Mouse (Mus musculus): ENCODE measurements around the gene Olfr49. TPM values are rescaled to one million over a fixed set of nuclear protein-coding genes. Genes with fewer than 3 reads are reported as not detected.

The Olfr49 gene
- polyA plus RNA-seq, 1 experiment = not detected

GRCm38 (mm10) chr14:54311763-54312162 is 27.0 kb upstream of the Olfr49 start:
- Histone ChIP-seq H3K27me3 (ENCODE audit: control insufficient read depth) (no peaks in the 10 kb centered on the region), H3K4me3 (replicated peaks) (no peak overlapping the region), H3K36me3 (ENCODE audit: control insufficient read depth) (no peaks in the 10 kb centered on the region), H3K9me3 (ENCODE audit: control insufficient read depth, low read length) (no peaks in the 10 kb centered on the region), H3K4me1 (ENCODE audit: control insufficient read depth) (no peaks in the 10 kb centered on the region)
- TF ChIP-seq TAL1 (IDR thresholded peaks at IDR 0.05; ENCODE audit: low read length) (no peak), GATA1 (IDR thresholded peaks at IDR 0.05; ENCODE audit: low read length) (no peak)

GRCm38 (mm10) chr14:54300676-54301075 is 15.9 kb upstream of the Olfr49 start:
- no peaks in the 10 kb centered on the region for H3K9me3 ChIP-seq (ENCODE audit: control insufficient read depth, low read length)
- H3K4me3 ChIP-seq (replicated peaks) = no peak overlapping the region
- TF ChIP-seq GATA1 (IDR thresholded peaks at IDR 0.05; ENCODE audit: low read length) = no peak
- no peak for TF ChIP-seq TAL1 (IDR thresholded peaks at IDR 0.05; ENCODE audit: low read length)
- H3K36me3 ChIP-seq (ENCODE audit: control insufficient read depth) = no peaks in the 10 kb centered on the region
- no peaks in the 10 kb centered on the region for H3K27me3 ChIP-seq (ENCODE audit: control insufficient read depth)
- no peaks in the 10 kb centered on the region for H3K4me1 ChIP-seq (ENCODE audit: control insufficient read depth)

- Histone ChIP-seq H3K4me3 (replicated peaks) (no peak overlapping the region), H3K27me3 (ENCODE audit: control insufficient read depth) (no peaks in the 10 kb centered on the region), H3K4me1 (ENCODE audit: control insufficient read depth) (no peaks in the 10 kb centered on the region), H3K36me3 (ENCODE audit: control insufficient read depth) (no peaks in the 10 kb centered on the region), H3K9me3 (ENCODE audit: control insufficient read depth, low read length) (no peaks in the 10 kb centered on the region)
- TF ChIP-seq TAL1 (IDR thresholded peaks at IDR 0.05; ENCODE audit: low read length) (no peak), GATA1 (IDR thresholded peaks at IDR 0.05; ENCODE audit: low read length) (no peak)
These were observed 15.4 kb upstream of the Olfr49 start for GRCm38 (mm10) chr14:54300136-54300535.

GRCm38 (mm10) chr14:54276446-54276845 is 8.3 kb downstream of the Olfr49 start:
- H3K9me3 ChIP-seq (ENCODE audit: control insufficient read depth, low read length) = no peaks in the 10 kb centered on the region
- no peaks in the 10 kb centered on the region for H3K4me1 ChIP-seq (ENCODE audit: control insufficient read depth)
- no peak overlapping the region for H3K4me3 ChIP-seq (replicated peaks)
- no peak for TF ChIP-seq GATA1 (IDR thresholded peaks at IDR 0.05; ENCODE audit: low read length)
- no peaks in the 10 kb centered on the region for H3K27me3 ChIP-seq (ENCODE audit: control insufficient read depth)
- no peaks in the 10 kb centered on the region for H3K36me3 ChIP-seq (ENCODE audit: control insufficient read depth)

- Histone ChIP-seq H3K36me3 (ENCODE audit: control insufficient read depth) (peaks cover 2% of the 10 kb centered on the region), H3K9me3 (ENCODE audit: control insufficient read depth, low read length) (no peaks in the 10 kb centered on the region), H3K4me1 (ENCODE audit: control insufficient read depth) (no peaks in the 10 kb centered on the region), H3K27me3 (ENCODE audit: control insufficient read depth) (no peaks in the 10 kb centered on the region), H3K4me3 (replicated peaks) (no peak overlapping the region)
- TF ChIP-seq GATA1 (IDR thresholded peaks at IDR 0.05; ENCODE audit: low read length) (no peak), TAL1 (IDR thresholded peaks at IDR 0.05; ENCODE audit: low read length) (no peak)
These were observed 12.0 kb downstream of the Olfr49 start for GRCm38 (mm10) chr14:54272696-54273095.

- peaks cover 5% of the 10 kb centered on the region for H3K36me3 ChIP-seq (ENCODE audit: control insufficient read depth)
These were observed 12.6 kb downstream of the Olfr49 start for GRCm38 (mm10) chr14:54271976-54272606.

GRCm38 (mm10) chr14:54270413-54270812 is 14.3 kb downstream of the Olfr49 start:
- H3K27me3 ChIP-seq (ENCODE audit: control insufficient read depth) = no peaks in the 10 kb centered on the region
- no peaks in the 10 kb centered on the region for H3K9me3 ChIP-seq (ENCODE audit: control insufficient read depth, low read length)
- peaks cover 5% of the 10 kb centered on the region for H3K36me3 ChIP-seq (ENCODE audit: control insufficient read depth)
- H3K4me3 ChIP-seq (replicated peaks) = no peak overlapping the region
- no peaks in the 10 kb centered on the region for H3K4me1 ChIP-seq (ENCODE audit: control insufficient read depth)
- TF ChIP-seq GATA1 (IDR thresholded peaks at IDR 0.05; ENCODE audit: low read length) (no peak), TAL1 (IDR thresholded peaks at IDR 0.05; ENCODE audit: low read length) (no peak)

More at GRCm38 (mm10) chr14:54271976-54272606, 12.6 kb downstream of the Olfr49 start:
- TF ChIP-seq GATA1 (IDR thresholded peaks at IDR 0.05; ENCODE audit: low read length) (no peak), TAL1 (IDR thresholded peaks at IDR 0.05; ENCODE audit: low read length) (no peak)
- Histone ChIP-seq H3K4me1 (ENCODE audit: control insufficient read depth) (no peaks in the 10 kb centered on the region), H3K4me3 (replicated peaks) (no peak overlapping the region), H3K27me3 (ENCODE audit: control insufficient read depth) (no peaks in the 10 kb centered on the region), H3K9me3 (ENCODE audit: control insufficient read depth, low read length) (no peaks in the 10 kb centered on the region)

GRCm38 (mm10) chr14:54269566-54269965 is 15.2 kb downstream of the Olfr49 start:
- no peak overlapping the region for H3K4me3 ChIP-seq (replicated peaks)
- peaks cover 5% of the 10 kb centered on the region for H3K36me3 ChIP-seq (ENCODE audit: control insufficient read depth)
- no peaks in the 10 kb centered on the region for H3K27me3 ChIP-seq (ENCODE audit: control insufficient read depth)
- no peaks in the 10 kb centered on the region for H3K4me1 ChIP-seq (ENCODE audit: control insufficient read depth)
- TF ChIP-seq TAL1 (IDR thresholded peaks at IDR 0.05; ENCODE audit: low read length) (no peak), GATA1 (IDR thresholded peaks at IDR 0.05; ENCODE audit: low read length) (no peak)
- H3K9me3 ChIP-seq (ENCODE audit: control insufficient read depth, low read length) = no peaks in the 10 kb centered on the region

- Histone ChIP-seq H3K27me3 (ENCODE audit: control insufficient read depth) (no peaks in the 10 kb centered on the region), H3K36me3 (ENCODE audit: control insufficient read depth) (peaks cover 13% of the 10 kb centered on the region), H3K4me1 (ENCODE audit: control insufficient read depth) (no peaks in the 10 kb centered on the region), H3K9me3 (ENCODE audit: control insufficient read depth, low read length) (no peaks in the 10 kb centered on the region), H3K4me3 (replicated peaks) (no peak overlapping the region)
- no peak for TF ChIP-seq TAL1 (IDR thresholded peaks at IDR 0.05; ENCODE audit: low read length)
- no peak for TF ChIP-seq GATA1 (IDR thresholded peaks at IDR 0.05; ENCODE audit: low read length)
These were observed 16.8 kb downstream of the Olfr49 start for GRCm38 (mm10) chr14:54267966-54268365.

GRCm38 (mm10) chr14:54265951-54266350 is 18.8 kb downstream of the Olfr49 start:
- TF ChIP-seq TAL1 (IDR thresholded peaks at IDR 0.05; ENCODE audit: low read length) = no peak
- TF ChIP-seq GATA1 (IDR thresholded peaks at IDR 0.05; ENCODE audit: low read length) = no peak

More at GRCm38 (mm10) chr14:54265951-54266350, 18.8 kb downstream of the Olfr49 start:
- Histone ChIP-seq H3K4me1 (ENCODE audit: control insufficient read depth) (peaks cover 1% of the 10 kb centered on the region; the same call in 1 of the 2 replicates), H3K9me3 (ENCODE audit: control insufficient read depth, low read length) (no peaks in the 10 kb centered on the region), H3K36me3 (ENCODE audit: control insufficient read depth) (peaks cover 18% of the 10 kb centered on the region), H3K27me3 (ENCODE audit: control insufficient read depth) (no peaks in the 10 kb centered on the region), H3K4me3 (replicated peaks) (no peak overlapping the region)

All from erythroblast, embryonic 14.5 days (primary cell).